Mouse (Mus musculus): ENCODE data around the gene Arpp21. TPM values are rescaled to one million over a fixed set of nuclear protein-coding genes. Genes with fewer than 3 reads are reported as not detected.
A peak's percentile ranks its signal among the peaks of the same experiment; 100 is the strongest.

Gene Arpp21
- polyA plus RNA-seq, 1 experiment = 36.1 TPM

DNA sequence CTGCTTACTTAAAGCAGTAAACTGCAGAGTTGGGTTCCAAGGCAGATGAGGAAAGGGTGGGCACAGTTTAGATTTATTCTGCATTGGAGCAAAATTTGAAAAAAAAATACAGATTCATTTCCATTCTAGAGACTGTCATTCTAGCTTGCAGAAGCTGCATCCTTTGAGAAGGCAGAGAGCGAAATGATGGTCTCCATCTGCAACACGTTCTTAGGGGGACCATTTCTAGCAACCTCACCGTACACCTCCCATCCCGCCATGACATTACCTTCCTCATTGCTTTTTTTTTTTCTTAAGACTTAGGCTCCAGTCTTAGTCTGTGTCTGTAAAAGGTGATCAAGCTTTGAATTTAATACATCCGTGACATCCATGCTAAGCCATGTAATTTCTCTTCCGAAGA is 2.4 kb downstream of the Arpp21 start:
- no peak overlapping the region for H3ac ChIP-seq (ENCODE audit: control insufficient read depth, insufficient read length)
- no peaks in the 10 kb centered on the region for H3K79me2 ChIP-seq (ENCODE audit: control insufficient read depth, insufficient read depth)
- H3K4me3 ChIP-seq = peak overlapping the region; percentile 17
- H3K4me2 ChIP-seq (ENCODE audit: low read depth) = peak overlapping the region; percentile 66
- no peaks in the 10 kb centered on the region for H3K36me3 ChIP-seq (ENCODE audit: control insufficient read depth, insufficient read depth)
- TF ChIP-seq E2F4 (IDR thresholded peaks at IDR 0.05; ENCODE audit: insufficient read depth) (no peak), MAX (IDR thresholded peaks at IDR 0.05; ENCODE audit: low read depth) (no peak), SRF (IDR thresholded peaks at IDR 0.05; ENCODE audit: control insufficient read depth, insufficient read length, low read depth) (no peak), CEBPB (IDR thresholded peaks at IDR 0.05; ENCODE audit: insufficient read depth, poor library complexity, severe bottlenecking) (no peak), USF1 (IDR thresholded peaks at IDR 0.05; ENCODE audit: low read depth) (no peak), MYOG (IDR thresholded peaks at IDR 0.05; ENCODE audit: control insufficient read depth in 1 of 3, insufficient read depth in 1 of 3, insufficient read length in 2 of 3, low read depth in 2 of 3) (no peak), POLR2AphosphoS2 (IDR thresholded peaks at IDR 0.05; ENCODE audit: insufficient read length, low read depth) (no peak), REST (IDR thresholded peaks at IDR 0.05; ENCODE audit: insufficient read depth, insufficient read length) (no peak)
- peaks cover 9% of the 10 kb centered on the region for H3K27me3 ChIP-seq (ENCODE audit: control insufficient read depth, insufficient read depth, insufficient read length)

DNA sequence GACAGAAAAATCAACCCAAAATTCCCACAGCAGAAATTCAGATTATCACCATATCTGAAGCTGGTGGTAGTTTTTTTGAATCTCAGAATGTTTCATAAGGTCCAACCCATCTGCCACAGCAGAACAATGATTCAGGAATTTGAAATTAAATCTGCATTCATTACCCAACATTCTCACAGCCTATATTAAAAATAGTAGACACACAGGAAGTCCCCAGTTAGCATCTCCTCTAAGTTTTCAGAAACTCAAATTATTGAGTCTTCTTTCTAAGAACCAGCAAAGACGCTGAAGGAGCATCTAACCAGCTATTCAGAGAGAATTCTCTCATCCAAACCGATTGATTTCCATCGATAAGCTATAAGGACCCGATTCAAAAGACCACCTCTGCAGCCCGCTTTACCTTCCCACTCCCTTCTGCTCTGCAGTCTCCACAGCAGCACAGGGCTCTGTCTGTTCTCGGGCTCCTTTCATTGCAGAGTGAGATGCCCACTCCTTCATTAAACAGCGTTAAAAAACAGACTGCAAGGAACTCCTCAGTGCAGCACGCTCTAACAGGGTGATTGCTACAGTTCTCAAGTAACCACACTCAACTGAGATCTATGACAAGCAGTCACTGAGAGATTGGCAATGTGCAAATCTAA is 3.7 kb downstream of the Arpp21 start:
- no peaks in the 10 kb centered on the region for H3K79me2 ChIP-seq (ENCODE audit: control insufficient read depth, insufficient read depth)
- no peak for TF ChIP-seq MYOG (IDR thresholded peaks at IDR 0.05; ENCODE audit: control insufficient read depth in 1 of 3, insufficient read depth in 1 of 3, insufficient read length in 2 of 3, low read depth in 2 of 3)
- TF ChIP-seq REST (IDR thresholded peaks at IDR 0.05; ENCODE audit: insufficient read depth, insufficient read length) = no peak
- TF ChIP-seq POLR2AphosphoS2 (IDR thresholded peaks at IDR 0.05; ENCODE audit: insufficient read length, low read depth) = no peak
- TF ChIP-seq TCF12 (IDR thresholded peaks at IDR 0.05; ENCODE audit: insufficient read depth, poor library complexity, severe bottlenecking) = no peak
- TF ChIP-seq USF1 (IDR thresholded peaks at IDR 0.05; ENCODE audit: low read depth) = no peak
- no peak for TF ChIP-seq MAX (IDR thresholded peaks at IDR 0.05; ENCODE audit: low read depth)
- no peak for TF ChIP-seq POLR2A (IDR thresholded peaks at IDR 0.05; ENCODE audit: insufficient read length, low read depth)
- TF ChIP-seq E2F4 (IDR thresholded peaks at IDR 0.05; ENCODE audit: insufficient read depth) = no peak
- TF ChIP-seq TCF3 (IDR thresholded peaks at IDR 0.05; ENCODE audit: insufficient read length, low read depth) = no peak
- TF ChIP-seq SRF (IDR thresholded peaks at IDR 0.05; ENCODE audit: control insufficient read depth, insufficient read length, low read depth) = no peak
- TF ChIP-seq MYOD1 (IDR thresholded peaks at IDR 0.05; ENCODE audit: control insufficient read depth in 1 of 3, insufficient read length in 2 of 3, low read depth in 2 of 3) = no peak
- no peak for TF ChIP-seq CEBPB (IDR thresholded peaks at IDR 0.05; ENCODE audit: insufficient read depth, poor library complexity, severe bottlenecking)
- no peaks in the 10 kb centered on the region for H3K36me3 ChIP-seq (ENCODE audit: control insufficient read depth, insufficient read depth)
- no peak overlapping the region for H3K4me3 ChIP-seq
- peak overlapping the region; percentile 12 for H3K4me2 ChIP-seq (ENCODE audit: low read depth)
- peaks cover 9% of the 10 kb centered on the region for H3K27me3 ChIP-seq (ENCODE audit: control insufficient read depth, insufficient read depth, insufficient read length)
- H3ac ChIP-seq (ENCODE audit: control insufficient read depth, insufficient read length) = no peak overlapping the region

DNA sequence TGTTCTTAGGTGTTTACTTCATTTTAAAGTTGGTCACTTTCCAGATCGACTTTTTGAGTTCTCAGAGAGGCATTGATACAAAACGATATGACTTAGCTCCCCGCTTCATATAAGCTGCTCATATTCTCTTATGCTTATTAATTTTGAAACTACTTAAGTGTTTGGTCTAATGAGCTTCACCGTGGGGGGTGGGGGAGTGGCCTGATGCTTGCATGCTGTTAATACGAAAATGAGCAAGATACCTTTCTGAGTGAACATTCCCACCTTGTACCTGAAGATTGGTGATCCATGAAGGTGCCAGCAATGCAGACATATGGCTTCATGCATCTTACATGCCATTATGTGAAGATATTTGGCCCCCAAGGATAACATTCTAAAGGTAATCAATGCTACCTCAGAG is 4.4 kb downstream of the Arpp21 start:
- Histone ChIP-seq H3ac (ENCODE audit: control insufficient read depth, insufficient read length) (no peak overlapping the region), H3K4me2 (ENCODE audit: low read depth) (no peak overlapping the region), H3K36me3 (ENCODE audit: control insufficient read depth, insufficient read depth) (no peaks in the 10 kb centered on the region), H3K27me3 (ENCODE audit: control insufficient read depth, insufficient read depth, insufficient read length) (peaks cover 9% of the 10 kb centered on the region), H3K4me3 (no peak overlapping the region), H3K79me2 (ENCODE audit: control insufficient read depth, insufficient read depth) (no peaks in the 10 kb centered on the region)
- no peak for TF ChIP-seq MAX (IDR thresholded peaks at IDR 0.05; ENCODE audit: low read depth)
- TF ChIP-seq TCF12 (IDR thresholded peaks at IDR 0.05; ENCODE audit: insufficient read depth, poor library complexity, severe bottlenecking) = no peak
- TF ChIP-seq MYOD1 (IDR thresholded peaks at IDR 0.05; ENCODE audit: control insufficient read depth in 1 of 3, insufficient read length in 2 of 3, low read depth in 2 of 3) = no peak
- no peak for TF ChIP-seq CEBPB (IDR thresholded peaks at IDR 0.05; ENCODE audit: insufficient read depth, poor library complexity, severe bottlenecking)
- TF ChIP-seq USF1 (IDR thresholded peaks at IDR 0.05; ENCODE audit: low read depth) = no peak
- no peak for TF ChIP-seq REST (IDR thresholded peaks at IDR 0.05; ENCODE audit: insufficient read depth, insufficient read length)
- no peak for TF ChIP-seq POLR2AphosphoS2 (IDR thresholded peaks at IDR 0.05; ENCODE audit: insufficient read length, low read depth)
- TF ChIP-seq TCF3 (IDR thresholded peaks at IDR 0.05; ENCODE audit: insufficient read length, low read depth) = no peak
- TF ChIP-seq MYOG (IDR thresholded peaks at IDR 0.05; ENCODE audit: control insufficient read depth in 1 of 3, insufficient read depth in 1 of 3, insufficient read length in 2 of 3, low read depth in 2 of 3) = no peak
- TF ChIP-seq POLR2A (IDR thresholded peaks at IDR 0.05; ENCODE audit: insufficient read length, low read depth) = no peak
- TF ChIP-seq SRF (IDR thresholded peaks at IDR 0.05; ENCODE audit: control insufficient read depth, insufficient read length, low read depth) = no peak
- no peak for TF ChIP-seq E2F4 (IDR thresholded peaks at IDR 0.05; ENCODE audit: insufficient read depth)

DNA sequence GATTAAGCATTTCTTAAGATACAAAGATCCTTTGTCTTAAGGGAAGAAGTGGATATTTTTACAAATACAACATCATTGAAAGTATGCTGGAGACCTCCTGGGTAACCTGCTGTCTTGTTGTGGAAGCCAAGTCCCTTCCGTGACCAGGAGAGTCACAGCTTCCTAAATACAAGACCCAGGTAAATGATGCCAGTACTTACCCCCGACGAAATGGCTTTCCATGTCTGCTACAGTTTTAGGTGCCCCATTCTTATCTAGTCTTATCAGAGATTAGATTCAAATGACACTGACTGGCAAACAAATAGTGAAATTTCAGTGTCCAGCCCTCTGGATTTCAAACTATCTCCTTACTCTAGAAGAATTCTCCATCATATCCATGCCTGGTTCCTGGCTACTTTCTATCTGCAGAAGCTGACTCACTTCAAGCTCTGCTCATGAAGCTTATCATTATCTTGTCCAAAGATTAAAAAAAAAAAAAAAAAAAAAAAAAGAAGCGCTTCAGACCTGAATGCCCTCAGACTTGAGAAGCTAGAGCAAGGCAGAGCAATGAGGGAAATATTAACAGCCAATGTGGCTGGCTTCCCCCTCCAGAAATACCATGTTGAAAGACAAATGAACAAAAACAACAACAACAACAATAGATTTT is 4.9 kb downstream of the Arpp21 start:
- Histone ChIP-seq H3K4me2 (ENCODE audit: low read depth) (no peak overlapping the region), H3K36me3 (ENCODE audit: control insufficient read depth, insufficient read depth) (no peaks in the 10 kb centered on the region), H3ac (ENCODE audit: control insufficient read depth, insufficient read length) (no peak overlapping the region), H3K4me3 (no peak overlapping the region), H3K79me2 (ENCODE audit: control insufficient read depth, insufficient read depth) (no peaks in the 10 kb centered on the region), H3K27me3 (ENCODE audit: control insufficient read depth, insufficient read depth, insufficient read length) (peaks cover 9% of the 10 kb centered on the region)
- TF ChIP-seq MAX (IDR thresholded peaks at IDR 0.05; ENCODE audit: low read depth) (no peak), MYOD1 (IDR thresholded peaks at IDR 0.05; ENCODE audit: control insufficient read depth in 1 of 3, insufficient read length in 2 of 3, low read depth in 2 of 3) (no peak), USF1 (IDR thresholded peaks at IDR 0.05; ENCODE audit: low read depth) (no peak), MYOG (IDR thresholded peaks at IDR 0.05; ENCODE audit: control insufficient read depth in 1 of 3, insufficient read depth in 1 of 3, insufficient read length in 2 of 3, low read depth in 2 of 3) (no peak), CEBPB (IDR thresholded peaks at IDR 0.05; ENCODE audit: insufficient read depth, poor library complexity, severe bottlenecking) (no peak), TCF3 (IDR thresholded peaks at IDR 0.05; ENCODE audit: insufficient read length, low read depth) (no peak), POLR2AphosphoS2 (IDR thresholded peaks at IDR 0.05; ENCODE audit: insufficient read length, low read depth) (no peak), TCF12 (IDR thresholded peaks at IDR 0.05; ENCODE audit: insufficient read depth, poor library complexity, severe bottlenecking) (no peak), SRF (IDR thresholded peaks at IDR 0.05; ENCODE audit: control insufficient read depth, insufficient read length, low read depth) (no peak), E2F4 (IDR thresholded peaks at IDR 0.05; ENCODE audit: insufficient read depth) (no peak), REST (IDR thresholded peaks at IDR 0.05; ENCODE audit: insufficient read depth, insufficient read length) (no peak), POLR2A (IDR thresholded peaks at IDR 0.05; ENCODE audit: insufficient read length, low read depth) (no peak)
